Mouse (Mus musculus): ENCODE measurements around the gene Ctxn1.

- TF ChIP-seq TAL1 (IDR thresholded peaks at IDR 0.05; ENCODE audit: low read length) (no peak), GATA1 (IDR thresholded peaks at IDR 0.05; ENCODE audit: low read length) (no peak)
Observed at GRCm38 (mm10) chr8:4263105-4263791, 4.2 kb upstream of the Ctxn1 start.

Data from erythroblast, embryonic 14.5 days (primary cell).